Mouse (Mus musculus): Measurements from ENCODE around the gene Ung. TPM values are rescaled to one million over a fixed set of nuclear protein-coding genes. Genes with fewer than 3 reads are reported as not detected.

Gene Ung
- total RNA-seq, 2 experiments from 2014 or later: 2.6 to 3.1 TPM

GRCm38 (mm10) chr5:114113334-114113733, 16.9 kb upstream of the Ung start:
- no peak for DNase-seq (ENCODE audit: extremely low spot score in 1 of 2, low spot score in 2 of 2)
- TF ChIP-seq CTCF (IDR thresholded peaks at IDR 0.05): peak; percentile 14
- intact Hi-C loops (cut with DNase I): no loop called here
- Histone ChIP-seq H3K27ac (no peak overlapping the region), H3K4me3 (no peak overlapping the region)

- no peak for TF ChIP-seq CTCF (IDR thresholded peaks at IDR 0.05)
- intact Hi-C loops (cut with DNase I): no loop called here
- Histone ChIP-seq H3K4me3 (no peak overlapping the region), H3K27ac (no peak overlapping the region)
- DNase-seq (ENCODE audit: extremely low spot score in 1 of 2, low spot score in 2 of 2): no peak
Observed at GRCm38 (mm10) chr5:114115030-114115429, 15.2 kb upstream of the Ung start.

- no peak overlapping the region for H3K27ac ChIP-seq
- DNase-seq (ENCODE audit: extremely low spot score in 1 of 2, low spot score in 2 of 2): no peak
- no peak overlapping the region for H3K4me3 ChIP-seq
- TF ChIP-seq CTCF (IDR thresholded peaks at IDR 0.05): no peak
- intact Hi-C loops (cut with DNase I): no loop called here
Observed at GRCm38 (mm10) chr5:114116586-114116985, 13.6 kb upstream of the Ung start.

GRCm38 (mm10) chr5:114119806-114120205, 10.4 kb upstream of the Ung start:
- no peak for DNase-seq (ENCODE audit: extremely low spot score in 1 of 2, low spot score in 2 of 2)
- Histone ChIP-seq H3K4me3 (no peak overlapping the region), H3K27ac (peak overlapping the region; percentile 28; the same call in 1 of the 2 replicates)
- no peak for TF ChIP-seq CTCF (IDR thresholded peaks at IDR 0.05)
- intact Hi-C loops (cut with DNase I): no loop called here

- Histone ChIP-seq H3K4me3 (no peak overlapping the region), H3K27ac (no peak overlapping the region)
- intact Hi-C loops (cut with DNase I): loop anchor here (5.0 kb wide), 1 partner anchor 34 kb away; the partner anchor contains the start of gene Svop
- TF ChIP-seq CTCF (IDR thresholded peaks at IDR 0.05): no peak
- DNase-seq (ENCODE audit: extremely low spot score in 1 of 2, low spot score in 2 of 2): no peak
Observed at GRCm38 (mm10) chr5:114126008-114126407, 4.2 kb upstream of the Ung start.

- intact Hi-C loops (cut with DNase I): loop anchor here (5.0 kb wide), 1 partner anchor 34 kb away; the partner anchor contains the start of gene Svop
- no peak for DNase-seq (ENCODE audit: extremely low spot score in 1 of 2, low spot score in 2 of 2)
- Histone ChIP-seq H3K4me3 (no peak overlapping the region), H3K27ac (no peak overlapping the region)
- TF ChIP-seq CTCF (IDR thresholded peaks at IDR 0.05): no peak
Observed at GRCm38 (mm10) chr5:114126499-114127244, 3.5 kb upstream of the Ung start.

- TF ChIP-seq CTCF (IDR thresholded peaks at IDR 0.05): peak; percentile 100
- peak within 1 kb of the TSS; percentile 86 for H3K4me3 ChIP-seq
- intact Hi-C loops (cut with DNase I): loop anchor here (5.0 kb wide), 1 partner anchor 35 kb away; the partner anchor contains the start of gene Svop
- H3K27ac ChIP-seq: peak within 1 kb of the TSS; percentile 81
- DNase-seq (ENCODE audit: extremely low spot score in 1 of 2, low spot score in 2 of 2): peak; percentile 69 to 84
Observed at GRCm38 (mm10) chr5:114127374-114128349, 2.5 kb upstream of the Ung start, which contains the start of gene Alkbh2. Gene Alkbh2 (minus strand): TSS chr5:114128218.

- intact Hi-C loops (cut with DNase I): loop anchor here (5.0 kb wide), 2 partner anchors 37 to 77 kb away; partner anchors contain the start of gene Svop
- no peak for TF ChIP-seq CTCF (IDR thresholded peaks at IDR 0.05)
- no peak overlapping the region for H3K4me3 ChIP-seq
- no peak for DNase-seq (ENCODE audit: extremely low spot score in 1 of 2, low spot score in 2 of 2)
- no peak overlapping the region for H3K27ac ChIP-seq
Observed at GRCm38 (mm10) chr5:114129550-114130210, 506 bp upstream of the Ung start.

- intact Hi-C loops (cut with DNase I): loop anchor here (5.0 kb wide), 1 partner anchor 79 kb away; no protein-coding TSS in a partner anchor
- DNase-seq (ENCODE audit: extremely low spot score in 1 of 2, low spot score in 2 of 2): peak; percentile 89 to 93
- TF ChIP-seq CTCF (IDR thresholded peaks at IDR 0.05): no peak
- H3K4me3 ChIP-seq: peak overlapping the region; percentile 76
- H3K27ac ChIP-seq: peak overlapping the region; percentile 1; the same call in 1 of the 2 replicates
Observed at GRCm38 (mm10) chr5:114130698-114131520, 723 bp downstream of the Ung start.

GRCm38 (mm10) chr5:114131521-114131840, 1.3 kb downstream of the Ung start:
- TF ChIP-seq CTCF (IDR thresholded peaks at IDR 0.05): no peak
- intact Hi-C loops (cut with DNase I): loop anchor here (5.0 kb wide), 1 partner anchor 79 kb away; no protein-coding TSS in a partner anchor
- Histone ChIP-seq H3K27ac (peak overlapping the region; percentile 1; the same call in 1 of the 2 replicates), H3K4me3 (peak overlapping the region; percentile 76)
- no peak for DNase-seq (ENCODE audit: extremely low spot score in 1 of 2, low spot score in 2 of 2)
